Mouse (Mus musculus): ENCODE measurements around the gene Adam11.

The Adam11 gene

GRCm38 (mm10) chr11:102778597-102778996 is 17.4 kb downstream of the Adam11 start:
- CTCF ChIA-PET: interaction anchor here (0.7 kb wide), 1 partner anchor 150 kb away, joined by 3 read pairs; no protein-coding TSS in a partner anchor

- CTCF ChIA-PET: interaction anchor here (0.7 kb wide), 1 partner anchor 149 kb away, joined by 3 read pairs; no protein-coding TSS in a partner anchor
These were observed 17.9 kb downstream of the Adam11 start for GRCm38 (mm10) chr11:102779081-102779638.

- CTCF ChIA-PET: no interaction called here
These were observed 18.6 kb downstream of the Adam11 start for GRCm38 (mm10) chr11:102779824-102780223.

DNA sequence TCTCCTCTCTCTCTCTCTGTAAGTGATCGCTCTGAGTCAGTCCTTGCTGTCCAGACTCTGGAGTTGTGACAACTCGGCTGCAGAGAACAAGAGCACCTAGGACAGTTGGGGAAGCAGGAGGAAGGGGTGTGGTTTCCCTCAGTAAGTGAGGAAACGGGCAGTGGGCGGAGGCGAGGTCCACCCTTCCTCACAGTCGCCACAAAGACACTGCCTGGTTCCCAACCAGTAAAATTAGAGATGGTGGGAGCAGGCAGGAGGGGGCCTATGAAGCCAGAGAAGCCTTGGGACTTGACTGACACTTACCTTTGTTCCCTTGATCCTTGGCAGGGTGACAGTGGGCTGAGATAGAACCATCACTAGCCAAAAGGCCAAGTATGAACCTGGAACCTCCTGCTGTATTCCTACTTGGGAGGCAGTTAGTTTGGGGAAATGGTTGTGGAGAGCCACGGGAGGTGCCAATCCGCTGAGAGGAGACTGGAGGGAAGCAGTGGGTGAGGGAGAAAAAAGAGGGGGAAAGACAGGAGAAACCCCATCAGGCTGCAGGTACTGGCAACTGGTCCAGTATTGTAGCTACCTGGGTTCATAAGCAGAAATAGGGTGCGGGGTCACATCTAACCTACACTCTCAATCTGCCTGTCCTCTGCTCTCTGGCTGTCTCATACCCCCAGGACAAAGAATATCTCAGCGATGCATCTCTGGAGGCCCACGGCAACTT is 19.2 kb downstream of the Adam11 start:
- CTCF ChIA-PET: no interaction called here

DNA sequence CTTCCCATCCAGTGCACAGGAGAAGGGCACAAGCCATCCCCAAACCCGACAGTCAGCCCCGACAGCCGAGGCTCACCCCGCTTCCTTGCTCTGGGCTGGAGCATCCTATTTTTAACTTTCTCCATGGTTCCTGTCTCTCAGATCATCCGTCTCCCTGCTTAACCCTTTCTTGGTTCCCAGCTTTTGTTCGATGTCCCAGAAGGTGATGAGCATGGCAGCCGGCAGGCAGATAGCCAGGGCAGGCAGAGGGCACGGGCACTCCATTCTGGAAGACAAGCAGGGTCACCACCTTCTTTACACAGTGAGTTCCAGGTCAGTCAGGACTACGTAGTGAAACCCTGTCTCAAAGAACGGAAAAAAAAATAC is 19.7 kb downstream of the Adam11 start:
- CTCF ChIA-PET: no interaction called here

DNA sequence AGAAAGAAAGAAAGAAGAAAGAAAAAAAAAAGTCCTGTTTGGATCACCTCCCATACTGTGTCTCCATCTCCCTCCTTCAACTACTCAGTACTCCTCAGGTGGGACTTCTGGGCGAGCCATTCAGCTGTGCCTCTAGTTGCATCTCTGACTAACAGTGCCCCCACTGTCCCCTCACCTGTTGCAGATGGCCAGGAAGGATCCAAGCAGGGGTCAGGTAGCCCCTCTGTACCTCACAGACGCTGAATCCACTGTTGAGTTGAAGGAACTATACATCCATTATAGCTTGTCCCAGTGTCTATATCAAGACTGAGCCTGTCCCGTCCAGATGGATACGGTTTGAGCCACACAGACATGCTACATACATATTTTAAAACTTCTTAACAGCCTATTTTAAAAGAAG is 20.3 kb downstream of the Adam11 start:
- CTCF ChIA-PET: no interaction called here

GRCm38 (mm10) chr11:102783443-102783842 is 22.2 kb downstream of the Adam11 start:
- CTCF ChIA-PET: no interaction called here

DNA sequence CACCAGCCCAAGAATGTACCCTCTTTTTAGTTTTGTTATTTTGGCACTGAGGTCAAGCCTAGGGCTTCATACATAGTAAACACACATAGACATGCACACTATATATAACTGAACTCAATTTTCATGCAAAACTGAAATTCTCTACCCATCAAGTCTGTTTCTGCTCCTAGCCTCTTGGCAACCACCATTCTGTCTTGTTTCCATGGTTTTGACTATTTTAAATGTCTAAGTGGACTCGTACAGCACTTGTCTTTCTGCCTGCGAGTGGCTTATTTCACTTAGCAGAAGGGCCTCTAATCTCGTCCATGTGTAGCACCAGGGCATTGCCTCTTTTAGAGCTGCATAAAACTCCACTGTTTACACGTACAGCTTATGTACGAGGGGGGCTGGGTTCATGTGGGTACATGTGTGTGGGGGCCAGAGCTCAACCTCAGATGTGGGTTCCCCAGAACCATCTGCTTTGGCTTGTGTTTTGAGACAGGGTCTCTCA is 26.5 kb downstream of the Adam11 start:
- CTCF ChIA-PET: no interaction called here

GRCm38 (mm10) chr11:102791682-102792445 is 30.6 kb downstream of the Adam11 start:
- CTCF ChIA-PET: no interaction called here

GRCm38 (mm10) chr11:102794157-102794556 is 32.9 kb downstream of the Adam11 start:
- CTCF ChIA-PET: no interaction called here

- CTCF ChIA-PET: no interaction called here
These were observed 42.2 kb downstream of the Adam11 start for GRCm38 (mm10) chr11:102803453-102803852.

DNA sequence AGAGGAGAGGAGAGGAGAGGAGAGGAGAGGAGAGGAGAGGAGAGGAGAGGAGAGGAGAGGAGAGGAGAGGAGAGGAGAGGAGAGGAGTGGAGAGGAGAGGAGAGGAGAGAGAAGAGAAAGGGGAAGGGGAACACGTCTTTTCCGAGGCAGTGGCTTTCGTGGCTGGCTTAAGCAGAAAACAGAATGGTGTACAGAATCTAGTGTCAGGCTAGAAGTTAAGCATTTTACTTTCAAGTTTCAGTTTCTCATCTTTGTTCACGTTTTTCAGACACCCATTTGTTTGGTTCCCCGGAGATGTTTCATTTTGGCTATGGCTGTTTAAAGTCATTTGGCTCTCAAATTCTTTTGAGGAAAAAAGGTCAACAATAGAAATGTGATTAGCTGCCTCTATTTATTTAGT is 47.0 kb downstream of the Adam11 start:
- CTCF ChIA-PET: no interaction called here

DNA sequence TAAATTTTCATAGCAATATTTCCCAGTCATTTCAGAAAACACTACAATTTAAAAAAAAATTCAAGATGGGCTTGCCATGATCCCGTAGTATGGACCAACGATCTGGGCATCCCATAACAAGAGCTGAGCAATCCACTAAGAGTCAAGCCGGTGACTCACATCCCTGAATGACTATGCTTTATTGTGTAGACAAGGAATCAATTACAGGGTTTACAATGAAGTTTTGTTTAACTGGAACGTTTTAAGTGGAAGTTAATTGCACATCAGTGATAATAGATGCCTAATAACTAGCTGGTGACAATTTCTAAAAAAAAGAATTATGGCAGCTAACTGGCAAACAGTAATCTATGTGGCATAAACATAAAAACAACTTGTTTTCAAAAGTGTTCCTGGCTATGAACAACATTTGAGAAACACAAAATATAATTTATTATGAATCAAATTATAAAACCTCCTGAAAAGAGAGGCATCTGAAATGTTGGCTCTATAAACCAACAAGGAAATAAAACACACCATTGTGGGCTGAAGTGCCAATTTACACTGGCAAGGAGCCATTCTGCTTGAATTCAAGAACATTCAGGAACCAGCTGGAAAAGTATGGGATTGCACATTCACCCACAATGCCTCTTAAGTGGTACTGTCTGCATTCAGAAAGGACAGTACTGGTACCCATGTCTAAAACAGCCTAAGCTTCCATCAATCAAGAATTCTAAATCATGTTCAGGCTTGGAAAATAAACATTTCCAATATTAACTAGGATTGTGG is 49.7 kb downstream of the Adam11 start:
- CTCF ChIA-PET: interaction anchor here (0.6 kb wide), 1 partner anchor 242 kb away, joined by 4 read pairs; no protein-coding TSS in a partner anchor

DNA sequence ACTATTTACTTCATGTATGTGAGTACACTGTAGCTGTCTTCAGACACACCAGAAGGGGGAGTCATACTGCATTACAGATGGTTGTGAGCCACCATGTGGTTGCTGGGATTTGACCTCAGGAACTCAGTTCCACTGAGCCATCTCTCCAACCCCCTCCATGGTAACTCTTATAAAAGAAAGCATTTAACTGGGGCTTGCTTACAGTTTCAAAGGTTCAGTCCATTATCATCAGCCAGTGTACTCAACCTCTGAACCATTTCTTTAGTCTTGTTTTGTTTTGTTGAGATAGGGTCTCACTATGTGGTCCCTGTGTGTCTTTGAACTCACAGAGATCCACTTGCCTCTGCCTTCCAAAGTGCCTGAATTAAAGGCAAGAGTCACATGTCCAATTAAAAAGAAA is 53.6 kb downstream of the Adam11 start:
- CTCF ChIA-PET: no interaction called here

DNA sequence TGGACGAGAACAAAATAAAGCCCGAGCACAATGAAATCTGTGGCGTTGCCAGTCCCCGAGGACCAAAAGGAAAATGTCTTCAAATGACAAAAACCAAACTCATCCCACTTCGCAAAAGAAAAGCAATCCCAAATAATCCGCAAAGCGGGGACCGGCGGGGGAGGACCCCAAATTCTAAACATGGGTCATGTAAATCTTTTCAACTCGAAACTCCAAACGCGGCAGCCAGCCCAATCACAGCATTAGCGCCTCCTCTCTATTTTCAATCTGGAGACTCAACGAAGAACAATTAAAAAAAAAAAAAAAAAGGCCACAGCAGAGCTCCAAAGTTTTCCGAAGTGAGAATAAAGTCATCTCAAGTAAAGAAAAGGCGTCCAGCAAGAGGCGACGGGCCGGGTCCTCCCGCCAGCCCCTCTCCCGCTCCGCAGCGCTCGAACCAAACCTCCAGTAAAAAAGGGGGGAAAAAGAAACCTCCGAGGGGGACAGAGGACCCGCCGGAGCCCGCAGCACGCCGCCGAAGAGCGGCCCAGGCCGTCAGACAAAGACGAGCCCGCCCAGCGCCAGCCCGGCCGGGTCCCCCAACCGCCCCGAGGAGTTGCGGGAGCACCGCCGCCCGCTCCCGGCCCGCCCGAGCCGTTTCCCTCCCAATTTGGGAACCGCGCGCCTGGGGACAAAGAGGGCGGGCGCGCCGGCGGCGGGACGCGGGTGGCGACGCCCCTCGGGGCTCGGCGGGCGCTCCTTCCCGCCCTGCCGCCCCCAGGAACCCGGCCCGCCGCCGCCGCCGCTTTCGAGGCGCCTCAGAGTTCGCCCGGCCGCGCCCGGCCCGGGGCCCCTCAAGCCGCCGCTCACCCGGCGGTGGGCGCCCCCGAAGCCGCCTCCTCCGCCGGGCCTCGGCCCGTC is 57.1 kb downstream of the Adam11 start:
- CTCF ChIA-PET: no interaction called here

DNA sequence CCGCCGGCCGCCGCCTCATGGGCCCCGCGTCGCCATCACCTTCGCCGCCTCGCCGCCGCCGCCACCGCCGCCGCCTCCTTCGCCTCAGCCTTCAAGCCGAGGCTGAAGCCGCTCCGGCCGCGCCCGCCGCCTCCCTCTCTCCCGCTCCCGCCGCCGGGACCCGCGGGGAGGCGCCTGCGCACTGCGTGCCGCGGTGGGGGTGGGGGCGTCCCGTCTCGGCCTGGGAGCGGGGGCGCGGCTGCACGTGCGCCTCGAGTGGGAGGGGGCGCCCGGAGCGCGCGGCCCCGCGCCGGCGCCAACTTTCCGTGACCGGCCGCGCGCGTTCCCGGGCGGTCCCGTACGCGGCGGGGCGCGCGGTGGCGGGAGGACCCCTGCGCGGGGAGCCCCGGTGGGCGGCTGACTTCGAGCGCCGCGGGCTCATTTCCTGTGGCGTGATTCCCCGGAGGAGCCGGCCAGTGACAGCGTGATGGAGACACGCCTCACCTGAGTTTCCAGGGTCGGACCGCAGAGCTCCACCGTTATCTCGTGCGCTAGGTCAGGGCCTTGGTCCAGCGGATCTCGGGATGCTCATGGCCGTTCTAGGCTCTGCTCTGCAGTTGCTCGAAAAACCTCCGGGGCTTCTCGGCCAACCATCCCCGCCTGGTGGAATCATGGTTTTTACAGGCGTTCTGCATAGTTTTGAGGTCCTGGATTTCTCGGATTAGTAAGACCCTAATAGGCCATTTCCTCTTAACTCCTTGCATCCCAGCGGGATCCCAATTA is 58.0 kb downstream of the Adam11 start, which contains the start of gene Gjc1:
Gene Gjc1 (minus strand): TSS at position 680 of the 762 bp plus-strand sequence.
- CTCF ChIA-PET: no interaction called here

- CTCF ChIA-PET: no interaction called here
These were observed 58.6 kb downstream of the Adam11 start for GRCm38 (mm10) chr11:102819783-102820385.

DNA sequence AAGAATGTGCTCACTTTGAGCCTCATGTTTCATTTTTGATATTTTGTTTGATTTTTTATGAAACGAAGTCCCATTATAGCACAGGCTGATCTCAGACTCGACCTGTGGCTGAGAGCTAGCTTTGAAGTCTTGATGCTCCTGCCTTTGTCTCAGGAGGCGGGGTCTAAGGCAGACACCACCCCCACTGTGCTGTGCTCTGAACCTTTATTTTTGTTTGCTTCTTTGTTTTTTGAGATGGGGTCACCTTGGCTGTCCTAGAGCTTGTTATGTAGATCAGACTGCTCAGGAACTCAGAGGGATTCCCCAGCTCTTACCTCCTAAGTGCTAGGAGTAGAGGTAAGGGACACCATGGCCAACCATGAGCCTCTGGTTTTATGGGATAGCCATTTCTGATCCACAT is 59.2 kb downstream of the Adam11 start:
- CTCF ChIA-PET: no interaction called here

DNA sequence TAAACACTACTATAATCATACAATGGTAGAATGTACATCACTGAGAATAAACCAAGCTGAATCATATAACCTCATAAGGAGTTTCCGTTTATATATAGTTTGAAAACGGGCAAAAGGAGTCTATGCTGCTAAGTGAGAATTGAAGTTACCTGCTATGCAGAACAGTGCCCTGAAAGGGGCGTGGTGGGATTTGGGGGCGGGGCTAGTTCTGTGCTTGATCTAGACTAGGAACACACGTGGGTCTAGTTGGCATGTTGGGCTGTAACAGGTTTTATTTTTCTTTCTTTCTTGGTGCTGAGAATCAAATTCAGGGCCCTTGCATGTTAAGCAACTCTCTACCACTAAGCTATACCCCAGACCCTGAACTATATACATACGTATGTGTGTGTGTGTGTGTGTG is 60.0 kb downstream of the Adam11 start:
- CTCF ChIA-PET: no interaction called here

DNA sequence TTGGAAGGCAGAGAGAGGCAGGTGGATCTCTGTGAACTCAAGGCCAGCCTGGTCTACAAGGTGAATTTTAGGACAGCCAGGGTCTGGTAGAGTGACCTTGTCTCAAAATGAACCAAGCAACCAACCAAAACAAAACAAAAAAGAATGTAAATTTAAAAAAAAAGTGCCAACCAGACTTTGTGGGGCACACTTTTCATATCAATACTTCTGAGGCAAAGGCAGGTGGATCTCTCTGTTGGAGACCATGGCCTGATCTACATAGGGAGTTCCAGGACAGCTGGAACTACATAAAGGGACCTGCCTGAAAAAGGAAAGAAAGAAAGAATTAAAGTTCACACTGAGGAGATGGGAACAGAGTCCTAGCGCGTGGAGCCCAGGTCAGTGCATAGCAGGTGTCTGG is 65.2 kb downstream of the Adam11 start:
- CTCF ChIA-PET: no interaction called here

Measured in spleen, embryonic (tissue).